Mouse (Mus musculus) MEL (cell line): ENCODE data around the gene Sept9. TPM values are rescaled to one million over a fixed set of nuclear protein-coding genes. Genes with fewer than 3 reads are reported as not detected.

Source experiments
- DNase-seq: peaks from one replicate; pipeline ENCODE4 v3.0.0; 2011; ENCODE audit warnings: low read depth, low spot score
- H3K27ac ChIP-seq: 2 replicates; pipeline ENCODE4 v1.5.1; 2012; ENCODE audit warnings: low read depth, mild to moderate bottlenecking, control low read depth, low read length, moderate library complexity; ENCODE audit not compliant: control insufficient read depth
- H3K27me3 ChIP-seq, 2 experiments: fragments of 150-350 bp in 1 of 2; sonication (generic) in 1 of 2; 2 replicates each; pipeline ENCODE4 v1.6.1; 2012; ENCODE audit warnings: low read length in 2 of 2, mild to moderate bottlenecking in 2 of 2, improper control_type of control experiment in 1 of 2, moderate library complexity in 1 of 2; ENCODE audit not compliant: insufficient read depth in 2 of 2, control insufficient read depth in 1 of 2
- H3K36me3 ChIP-seq, 2 experiments: 2 replicates each; pipeline ENCODE4 v1.6.1; 2012 to 2014; ENCODE audit warnings: low read length in 2 of 2, improper control_type of control experiment in 1 of 2, inconsistent platforms in 1 of 2, mild to moderate bottlenecking in 1 of 2; ENCODE audit not compliant: insufficient read depth in 2 of 2, control insufficient read depth in 1 of 2
- H3K4me1 ChIP-seq, 2 experiments: fragments of 150-350 bp in 1 of 2; sonication (generic) in 1 of 2; 2 replicates each; pipeline ENCODE4 v1.6.1; 2012; ENCODE audit warnings: low read length in 2 of 2, improper control_type of control experiment in 1 of 2, mild to moderate bottlenecking in 1 of 2; ENCODE audit not compliant: insufficient read depth in 2 of 2, control insufficient read depth in 1 of 2
- H3K4me3 ChIP-seq, 2 experiments: fragments of 150-350 bp in 1 of 2; sonication (generic) in 1 of 2; 2 replicates each; pipeline ENCODE4 v1.5.1; 2012; ENCODE audit warnings: low read depth in 2 of 2, low read length in 2 of 2, mild to moderate bottlenecking in 2 of 2, moderate library complexity in 2 of 2, control low read depth in 1 of 2, improper control_type of control experiment in 1 of 2; ENCODE audit not compliant: control insufficient read depth in 1 of 2, insufficient read depth in 1 of 2
- H3K79me2 ChIP-seq: 2 replicates; pipeline ENCODE4 v1.6.1; 2012; ENCODE audit warnings: mild to moderate bottlenecking, low read length, moderate library complexity; ENCODE audit not compliant: control insufficient read depth, poor library complexity, insufficient read depth
- H3K9ac ChIP-seq: 2 replicates; pipeline ENCODE4 v1.6.1; 2012; ENCODE audit warnings: low read depth, mild to moderate bottlenecking, control low read depth, low read length, moderate library complexity; ENCODE audit not compliant: control insufficient read depth, poor library complexity, severe bottlenecking
- H3K9me3 ChIP-seq: fragments of 150-350 bp; sonication (generic); replicated peaks from 2 replicates; pipeline ENCODE4 v1.6.1; 2012; ENCODE audit warnings: mild to moderate bottlenecking, low read length, improper control_type of control experiment, moderate library complexity; ENCODE audit not compliant: insufficient read depth
- BHLHE40 ChIP-seq: IDR thresholded peaks from 2 replicates; pipeline ENCODE4 v1.6.1; 2012; ENCODE audit warnings: low read depth, mild to moderate bottlenecking, inconsistent platforms, low read length, improper control_type of control experiment, borderline replicate concordance
- CHD1 ChIP-seq: IDR thresholded peaks from 2 replicates; pipeline ENCODE4 v1.6.1; 2012; ENCODE audit warnings: low read depth, mild to moderate bottlenecking, inconsistent platforms, low read length, improper control_type of control experiment
- CTCF ChIP-seq, 3 experiments: IDR thresholded peaks in 2 of 3; conservative IDR thresholded peaks in 1 of 3; 2 replicates each; pipeline ENCODE4 v1.5.1; 2011 to 2012; ENCODE audit warnings: low read length in 3 of 3, low read depth in 2 of 3, mild to moderate bottlenecking in 2 of 3, improper control_type of control experiment in 1 of 3, inconsistent platforms in 1 of 3, mixed read lengths in 1 of 3, moderate library complexity in 1 of 3; ENCODE audit not compliant: control insufficient read depth in 1 of 3, insufficient read depth in 1 of 3, poor library complexity in 1 of 3, severe bottlenecking in 1 of 3
- E2F4 ChIP-seq: IDR thresholded peaks from 2 replicates; pipeline ENCODE4 v1.6.1; 2011; ENCODE audit warnings: low read depth, low read length, improper control_type of control experiment, borderline replicate concordance
- EP300 ChIP-seq, 2 experiments: IDR thresholded peaks; 2 replicates each; pipeline ENCODE4 v1.6.1; 2011; ENCODE audit warnings: improper control_type of control experiment in 2 of 2, low read length in 2 of 2, low read depth in 1 of 2, mild to moderate bottlenecking in 1 of 2
- HCFC1 ChIP-seq: IDR thresholded peaks from 2 replicates; pipeline ENCODE4 v1.6.1; 2012; ENCODE audit warnings: low read depth, mild to moderate bottlenecking, inconsistent platforms, low read length, improper control_type of control experiment, moderate library complexity
- JUND ChIP-seq: IDR thresholded peaks from 2 replicates; pipeline ENCODE4 v1.6.1; 2011; ENCODE audit warnings: low read depth, mild to moderate bottlenecking, improper control_type of control experiment, low read length
- MAFK ChIP-seq: IDR thresholded peaks from 2 replicates; pipeline ENCODE4 v1.6.1; 2011; ENCODE audit warnings: low read depth, mild to moderate bottlenecking, low read length, improper control_type of control experiment, borderline replicate concordance
- MAX ChIP-seq: IDR thresholded peaks from 2 replicates; pipeline ENCODE4 v1.6.1; 2011; ENCODE audit warnings: low read length, improper control_type of control experiment
- MAZ ChIP-seq: IDR thresholded peaks from 2 replicates; pipeline ENCODE4 v1.6.1; 2012; ENCODE audit warnings: low read depth, mild to moderate bottlenecking, inconsistent platforms, low read length, improper control_type of control experiment
- MXI1 ChIP-seq: IDR thresholded peaks from 2 replicates; pipeline ENCODE4 v1.6.1; 2011; ENCODE audit warnings: mild to moderate bottlenecking, low read depth, low read length, improper control_type of control experiment
- MYC ChIP-seq: IDR thresholded peaks from 2 replicates; pipeline ENCODE4 v1.6.1; 2011; ENCODE audit warnings: low read depth, mild to moderate bottlenecking, low read length, improper control_type of control experiment, moderate library complexity
- POLR2A ChIP-seq, 2 experiments: IDR thresholded peaks; 2 replicates each; pipeline ENCODE4 v1.6.1; 2011 to 2012; ENCODE audit warnings: low read length in 2 of 2, mild to moderate bottlenecking in 2 of 2, control low read depth in 1 of 2, improper control_type of control experiment in 1 of 2, low read depth in 1 of 2, moderate library complexity in 1 of 2; ENCODE audit not compliant: control insufficient read depth in 1 of 2, insufficient read depth in 1 of 2, poor library complexity in 1 of 2
- POLR2AphosphoS5 ChIP-seq: IDR thresholded peaks from 2 replicates; pipeline ENCODE4 v1.6.1; 2012; ENCODE audit warnings: low read depth, borderline replicate concordance, mild to moderate bottlenecking, inconsistent platforms, low read length, moderate library complexity, mixed read lengths
- RAD21 ChIP-seq: IDR thresholded peaks from 2 replicates; pipeline ENCODE4 v1.6.1; 2011; ENCODE audit warnings: mild to moderate bottlenecking, low read depth, low read length, improper control_type of control experiment
- RCOR1 ChIP-seq: IDR thresholded peaks from 2 replicates; pipeline ENCODE4 v1.6.1; 2012; ENCODE audit warnings: low read depth, mild to moderate bottlenecking, inconsistent platforms, low read length, improper control_type of control experiment
- SIN3A ChIP-seq: IDR thresholded peaks from 2 replicates; pipeline ENCODE4 v1.6.1; 2012; ENCODE audit warnings: low read length, improper control_type of control experiment, inconsistent platforms
- TBP ChIP-seq: IDR thresholded peaks from 2 replicates; pipeline ENCODE4 v1.8.0; 2011; ENCODE audit warnings: low read depth, low read length, improper control_type of control experiment
- ZMIZ1 ChIP-seq: IDR thresholded peaks from 2 replicates; pipeline ENCODE4 v1.6.1; 2012; ENCODE audit warnings: low read depth, mild to moderate bottlenecking, inconsistent platforms, low read length, improper control_type of control experiment, moderate library complexity
- polyA plus RNA-seq, 2 experiments: library from polyadenylated mRNA; stranded (reverse) in 1 of 2; unstranded in 1 of 2; fragments of >175 nt in 1 of 2; fragments of >200 nt in 1 of 2; gene quantifications; 2 replicates each; pipeline versions ENCODE4 v1.2.1 to v1.2.4; 2012; ENCODE audit warnings: low replicate concordance in 2 of 2, low read depth in 1 of 2; ENCODE audit not compliant: insufficient read length in 2 of 2, insufficient read depth in 1 of 2, missing spikeins in 1 of 2
- total RNA-seq: library from RNA; depleted of rRNA; stranded (reverse); fragments of 300-350 nt; gene quantifications from 2 replicates; pipeline ENCODE4 v1.2.3, GENCODE M21; 2012

Gene Sept9
- total and polyA plus RNA-seq, 3 experiments, result 49.7 to 196 (median 163) TPM

DNA sequence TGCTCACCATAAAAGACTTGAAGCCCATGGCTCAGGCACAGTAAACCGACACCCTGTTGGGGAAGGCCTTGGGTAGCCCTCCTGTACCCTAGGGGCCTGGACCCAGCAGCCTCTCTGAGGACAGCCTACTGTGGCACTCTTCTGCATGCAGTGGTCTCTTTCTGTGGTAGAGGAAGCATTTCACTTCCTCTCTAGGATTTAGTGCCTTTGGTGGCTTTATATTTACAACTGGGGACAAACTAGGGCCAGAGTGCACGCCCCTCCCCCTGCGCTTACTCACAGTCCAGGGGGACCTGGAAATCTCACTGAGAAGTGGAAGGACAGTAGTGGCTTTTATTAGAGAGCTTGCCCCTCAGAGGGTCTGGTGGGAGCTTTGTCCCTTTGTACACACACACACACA lies 197.5 kb downstream of the Sept9 start:
- Histone ChIP-seq H3K79me2 (no peaks in the 10 kb centered on the region), H3K4me1 (no peaks in the 10 kb centered on the region), H3K9ac (no peak overlapping the region), H3K27ac (no peak overlapping the region), H3K27me3 (peaks cover 5 to 6% of the 10 kb centered on the region in 2 experiments), H3K4me3 (no peak overlapping the region), H3K36me3 (no peaks in the 10 kb centered on the region), H3K9me3 (no peaks in the 10 kb centered on the region)
- TF ChIP-seq SIN3A (no peak), MAX (no peak), MXI1 (no peak), CHD1 (no peak), HCFC1 (no peak), TBP (no peak), MAZ (no peak), POLR2AphosphoS5 (no peak), EP300 (IDR thresholded peaks at IDR 0.05; ENCODE audit: low read depth in 1 of 2, low read length in 2 of 2) (no peak), MYC (no peak), POLR2A (IDR thresholded peaks at IDR 0.05; ENCODE audit: control insufficient read depth in 1 of 2, insufficient read depth in 1 of 2, low read depth in 1 of 2, low read length in 2 of 2, poor library complexity in 1 of 2) (no peak), MAFK (no peak), E2F4 (no peak), ZMIZ1 (no peak), JUND (no peak), RCOR1 (no peak)
- DNase-seq, result no peak

DNA sequence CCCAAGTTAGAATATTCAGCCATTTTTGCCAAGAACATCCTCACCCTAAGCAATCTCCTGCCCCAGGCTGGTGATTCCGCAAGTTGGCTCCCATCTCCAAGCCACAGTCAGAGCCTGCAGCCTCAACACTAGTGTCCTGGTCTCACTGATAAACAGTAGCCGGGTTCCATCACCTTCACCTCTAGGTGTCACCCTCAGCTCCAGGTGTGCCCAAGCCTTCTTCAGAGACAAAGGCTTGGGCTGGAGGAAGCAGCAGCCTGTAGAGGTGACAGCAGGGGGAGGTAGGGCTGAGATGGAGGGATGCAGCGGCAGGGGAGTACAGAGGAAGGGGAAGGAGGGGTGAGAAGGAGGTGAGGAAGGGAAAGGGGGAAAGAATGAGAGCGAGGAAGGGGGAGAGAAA lies 198.3 kb downstream of the Sept9 start:
- Histone ChIP-seq H3K79me2 (no peaks in the 10 kb centered on the region), H3K9me3 (no peaks in the 10 kb centered on the region), H3K36me3 (no peaks in the 10 kb centered on the region), H3K4me3 (no peak overlapping the region), H3K27me3 (peaks cover 5 to 6% of the 10 kb centered on the region in 2 experiments), H3K27ac (no peak overlapping the region), H3K4me1 (no peaks in the 10 kb centered on the region), H3K9ac (no peak overlapping the region)
- no peak for TF ChIP-seq MAFK
- TF ChIP-seq BHLHE40, result no peak
- TF ChIP-seq RAD21, result peak; percentile 23
- peak in 2 of 3 experiments; percentile 18 to 28; a peak in 1 of 6 replicates for TF ChIP-seq CTCF (IDR thresholded peaks at IDR 0.05 in 2 of 3, conservative IDR thresholded peaks at IDR 0.05 in 1 of 3; ENCODE audit: control insufficient read depth in 1 of 3, insufficient read depth in 1 of 3, low read depth in 2 of 3, low read length in 3 of 3, poor library complexity in 1 of 3, severe bottlenecking in 1 of 3)
- DNase-seq, result no peak
